Mouse (Mus musculus) forebrain, embryonic 14.5 days (tissue): ENCODE measurements at regions not wholly inside any gene's neighbourhood (a gene's known extent, or its start where the extent isn't known, plus 50 kb on each side); places are given as distances from the start of the nearest gene placed in this dataset.

Source experiments
- ATAC-seq: fragments of 200-750 bp; cut with Nextera tagmentation; 2 replicates; pipeline ENCODE4 v1.8.0; 2017; ENCODE audit warnings: mild to moderate bottlenecking, moderate library complexity
- DNase-seq: peaks from one replicate; pipeline ENCODE4 v3.0.0-alpha.2; 2015; ENCODE audit warnings: low spot score
- H3K27ac ChIP-seq: fragments of 300-500 bp; sonication (generic); 2 replicates; pipeline ENCODE4 v1.5.1; 2014; ENCODE audit warnings: low read depth, mild to moderate bottlenecking, control low read depth, low read length, moderate library complexity
- H3K27me3 ChIP-seq: fragments of 300-500 bp; sonication (generic); replicated peaks from 2 replicates; pipeline ENCODE4 v1.6.1; 2014; ENCODE audit warnings: low read length, control low read depth, mixed read lengths; ENCODE audit not compliant: control insufficient read depth, insufficient read depth
- H3K36me3 ChIP-seq: fragments of 300-500 bp; sonication (generic); 2 replicates; pipeline ENCODE4 v1.6.1; 2014; ENCODE audit warnings: low read length, control low read depth; ENCODE audit not compliant: control insufficient read depth, insufficient read depth
- H3K4me1 ChIP-seq: fragments of 300-500 bp; sonication (generic); 2 replicates; pipeline ENCODE4 v1.6.1; 2014; ENCODE audit warnings: antibody characterized with exemption, low read length, control low read depth; ENCODE audit not compliant: control insufficient read depth, insufficient read depth
- H3K4me2 ChIP-seq: fragments of 300-500 bp; sonication (generic); 2 replicates; pipeline ENCODE4 v1.6.1; 2014; ENCODE audit warnings: mild to moderate bottlenecking, control low read depth, low read length
- H3K4me3 ChIP-seq: fragments of 300-500 bp; sonication (generic); 2 replicates; pipeline ENCODE4 v1.5.1; 2014; ENCODE audit warnings: low read depth, low read length, control low read depth
- H3K9ac ChIP-seq: fragments of 300-500 bp; sonication (generic); 2 replicates; pipeline ENCODE4 v1.6.1; 2014; ENCODE audit warnings: mild to moderate bottlenecking, low read length, control low read depth, moderate library complexity
- H3K9me3 ChIP-seq: fragments of 300-500 bp; sonication (generic); replicated peaks from 2 replicates; pipeline ENCODE4 v1.6.1; 2016; ENCODE audit warnings: low read length, control low read depth, mixed read lengths; ENCODE audit not compliant: control insufficient read depth
- WGBS: fragments of 180-500 bp; shearing (Covaris S2); extraction: QIAGEN DNeasy Blood & Tissue Kit; methylation state at CpG from one replicate; pipeline ENCODE4 v1.1.7; 2014; 5-methylcytosine and 5-hydroxymethylcytosine counted together

DNA sequence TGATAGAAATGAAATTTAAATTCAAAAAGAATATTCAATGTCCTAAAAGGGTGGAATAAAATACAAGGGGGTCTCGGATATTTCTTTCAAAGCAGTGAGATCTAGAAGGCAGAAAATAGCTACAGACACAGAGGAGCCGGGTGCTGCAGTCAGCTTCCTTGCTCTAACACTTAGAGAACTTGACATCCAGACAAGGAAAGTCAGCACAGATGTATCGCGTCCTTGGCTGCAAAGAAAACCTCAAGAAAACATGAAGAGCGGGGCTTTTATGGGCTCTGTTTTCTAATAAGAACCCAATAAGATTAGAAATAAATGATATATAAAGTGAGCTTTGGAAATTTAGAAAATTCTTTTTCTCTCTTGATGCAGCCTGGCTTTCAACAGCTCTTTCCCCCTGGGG, 53.1 kb upstream of the Glis3 start:
- no peak overlapping the region for H3K4me2 ChIP-seq
- no peaks in the 10 kb centered on the region for H3K27me3 ChIP-seq
- DNase-seq (no peak), ATAC-seq (no peak)
- no peak overlapping the region for H3K4me3 ChIP-seq
- H3K4me1 ChIP-seq = no peaks in the 10 kb centered on the region
- no peaks in the 10 kb centered on the region for H3K36me3 ChIP-seq
- no peak overlapping the region for H3K9ac ChIP-seq
- no peaks in the 10 kb centered on the region for H3K9me3 ChIP-seq
- WGBS = 87% methylated on average over 5 of the region's 5 CpGs
- H3K27ac ChIP-seq = no peak overlapping the region

DNA sequence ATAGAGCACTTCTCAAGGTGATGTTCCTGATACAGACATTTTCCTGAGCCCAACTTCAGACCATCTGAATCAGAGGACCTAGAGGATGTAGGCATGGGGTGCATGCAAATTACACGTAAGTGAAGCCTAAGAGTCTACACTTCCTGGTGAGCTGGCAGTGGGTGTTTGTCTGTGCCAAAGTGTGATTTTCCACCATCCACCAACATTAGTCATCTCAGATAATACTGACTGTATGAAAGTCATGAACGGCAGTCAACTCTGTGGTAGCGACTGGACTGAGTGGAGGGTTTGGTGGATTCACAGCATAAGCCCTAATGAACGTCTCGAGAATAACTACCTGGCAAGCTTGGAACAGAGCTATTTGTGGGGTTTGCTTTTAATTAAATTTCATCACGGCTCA, 53.9 kb upstream of the Glis3 start:
- WGBS = 61% methylated on average over 6 of the region's 6 CpGs
- Histone ChIP-seq H3K4me3 (no peak overlapping the region), H3K4me2 (no peak overlapping the region), H3K27ac (no peak overlapping the region), H3K4me1 (no peaks in the 10 kb centered on the region), H3K9ac (no peak overlapping the region), H3K9me3 (no peaks in the 10 kb centered on the region), H3K27me3 (no peaks in the 10 kb centered on the region), H3K36me3 (no peaks in the 10 kb centered on the region)
- ATAC-seq (no peak), DNase-seq (no peak)

DNA sequence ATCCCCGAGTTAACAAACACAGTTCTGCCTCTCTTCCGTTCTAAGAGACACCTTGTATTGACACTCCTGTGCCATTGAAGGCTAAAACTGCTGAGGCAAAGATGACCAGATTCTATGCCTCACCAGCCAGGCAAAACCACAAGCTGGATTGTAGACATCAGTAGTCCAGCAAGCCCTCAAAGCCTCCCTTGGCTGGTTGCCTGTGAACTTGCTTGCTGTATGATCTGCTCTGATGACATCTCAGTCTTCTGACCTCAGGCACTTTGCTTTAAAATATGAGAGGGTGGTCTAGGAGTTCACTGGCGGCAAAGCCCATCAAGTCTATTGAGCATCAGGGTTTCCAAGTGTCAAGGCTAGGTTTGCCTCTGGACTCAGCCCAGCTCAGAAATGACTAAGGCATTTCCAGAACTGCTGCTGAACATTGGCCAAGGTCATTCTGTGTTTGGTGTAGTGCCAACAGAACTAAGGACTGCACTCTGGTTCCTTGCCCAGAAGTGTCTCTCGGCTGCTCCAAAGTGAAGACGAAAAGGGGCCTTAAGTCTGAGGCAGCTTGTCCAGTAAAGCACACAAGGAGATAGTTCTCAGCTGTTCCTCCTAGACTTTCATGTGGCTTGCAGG, 63.4 kb upstream of the Glis3 start:
- ATAC-seq = no peak
- no peaks in the 10 kb centered on the region for H3K36me3 ChIP-seq

DNA sequence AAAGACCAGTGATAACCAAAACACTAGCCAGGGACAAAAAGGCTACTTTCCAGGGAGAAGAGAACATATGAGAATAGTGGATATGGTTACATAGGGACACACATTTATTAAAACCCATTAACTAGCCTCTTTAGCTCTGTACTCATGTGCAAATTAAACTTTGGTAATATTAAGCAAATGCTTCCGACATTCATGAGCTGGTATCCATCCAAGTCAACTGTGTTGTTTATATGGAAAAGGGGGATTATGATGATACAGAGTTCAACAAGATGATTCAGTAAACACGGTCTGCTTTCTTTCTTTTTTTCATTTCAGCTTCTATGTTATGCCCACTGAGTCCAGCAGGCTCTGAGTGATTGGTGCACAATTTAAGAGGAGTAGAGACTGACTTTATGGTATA, 65.2 kb upstream of the Glis3 start:
- no peaks in the 10 kb centered on the region for H3K36me3 ChIP-seq
- DNase-seq (no peak), ATAC-seq (no peak)
- no peaks in the 10 kb centered on the region for H3K4me1 ChIP-seq
- no peaks in the 10 kb centered on the region for H3K9me3 ChIP-seq
- H3K27me3 ChIP-seq = no peaks in the 10 kb centered on the region
- H3K9ac ChIP-seq = no peak overlapping the region
- H3K27ac ChIP-seq = no peak overlapping the region
- H3K4me3 ChIP-seq = no peak overlapping the region
- WGBS = 93% methylated on average over 2 of the region's 2 CpGs
- no peak overlapping the region for H3K4me2 ChIP-seq

More for the DNA sequence above, 63.4 kb upstream of the Glis3 start:
- DNase-seq = no peak
- Histone ChIP-seq H3K27ac (no peak overlapping the region), H3K9me3 (no peaks in the 10 kb centered on the region), H3K4me2 (no peak overlapping the region), H3K4me3 (no peak overlapping the region), H3K4me1 (no peaks in the 10 kb centered on the region), H3K27me3 (no peaks in the 10 kb centered on the region), H3K9ac (no peak overlapping the region)
- WGBS = 92% methylated on average over 5 of the region's 5 CpGs

DNA sequence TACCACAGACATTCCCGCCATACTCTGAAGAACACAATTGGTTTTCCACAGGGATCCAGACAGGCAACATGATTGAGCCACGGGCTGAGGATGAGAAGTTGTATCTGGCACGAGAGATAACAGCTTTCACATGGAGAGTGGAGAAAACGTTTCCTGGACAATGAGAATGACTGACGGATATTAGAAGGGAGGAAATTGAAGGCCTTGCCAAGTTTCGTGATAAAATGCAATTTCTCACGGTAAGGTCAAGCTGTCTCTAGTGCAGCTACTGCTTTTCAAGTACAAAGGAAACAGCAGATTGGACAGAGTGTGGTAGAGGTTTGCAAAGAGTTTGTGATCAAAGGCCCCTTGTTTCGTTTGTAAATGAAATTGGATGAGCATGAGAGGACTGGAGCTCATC, 65.7 kb upstream of the Glis3 start:
- Histone ChIP-seq H3K4me2 (no peak overlapping the region), H3K27me3 (no peaks in the 10 kb centered on the region), H3K4me1 (no peaks in the 10 kb centered on the region), H3K4me3 (no peak overlapping the region), H3K27ac (no peak overlapping the region), H3K9ac (no peak overlapping the region), H3K9me3 (no peaks in the 10 kb centered on the region), H3K36me3 (no peaks in the 10 kb centered on the region)
- 77% methylated on average over 8 of the region's 8 CpGs for WGBS
- ATAC-seq (no peak), DNase-seq (no peak)

DNA sequence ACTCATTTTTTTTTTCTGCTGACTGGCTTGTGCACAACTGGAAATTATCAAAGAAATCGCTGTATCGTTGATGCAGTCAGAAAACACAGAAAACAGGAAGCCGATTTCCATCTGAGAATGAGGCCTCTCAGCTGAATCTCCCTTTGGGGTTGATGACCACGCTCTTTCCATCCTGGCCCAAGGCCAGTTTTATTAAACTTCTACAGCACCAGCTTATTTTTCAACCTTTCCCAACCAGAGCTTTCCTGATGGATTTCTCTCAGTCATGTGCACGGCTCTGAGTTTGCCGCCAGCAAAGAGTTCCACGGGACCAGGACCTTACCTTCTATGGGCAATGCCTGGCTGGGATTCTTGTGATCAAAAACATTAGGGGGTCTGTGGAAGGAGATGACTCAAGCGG, 71.2 kb upstream of the Glis3 start:
- H3K4me2 ChIP-seq = no peak overlapping the region
- H3K4me3 ChIP-seq = no peak overlapping the region
- no peaks in the 10 kb centered on the region for H3K36me3 ChIP-seq
- WGBS = 93% methylated on average over 8 of the region's 8 CpGs
- DNase-seq (no peak), ATAC-seq (no peak)
- no peaks in the 10 kb centered on the region for H3K4me1 ChIP-seq
- no peaks in the 10 kb centered on the region for H3K27me3 ChIP-seq
- no peak overlapping the region for H3K27ac ChIP-seq
- no peaks in the 10 kb centered on the region for H3K9me3 ChIP-seq
- H3K9ac ChIP-seq = no peak overlapping the region

DNA sequence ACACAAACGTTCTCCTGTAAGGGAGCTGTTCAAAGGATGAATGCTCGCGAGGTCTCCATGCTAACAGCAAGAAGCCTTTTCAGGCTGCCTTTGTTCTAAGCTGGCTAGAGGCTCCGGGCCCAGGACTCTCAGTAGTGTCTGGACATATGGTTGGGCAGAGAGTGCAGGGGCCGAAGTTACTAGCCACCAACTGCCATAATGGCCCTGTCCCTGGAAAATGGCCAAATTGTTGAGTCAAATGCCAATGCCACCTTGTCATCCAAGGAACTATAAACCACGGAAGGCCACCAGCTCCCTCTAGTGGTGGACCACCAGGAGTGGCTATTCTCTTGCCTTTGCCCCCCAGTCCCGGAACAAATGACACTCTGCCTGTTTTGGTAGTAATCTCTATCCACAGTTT, 76.0 kb upstream of the Slc1a1 start:
- 21% methylated on average over 7 of the region's 7 CpGs for WGBS
- Histone ChIP-seq H3K27ac (no peak overlapping the region), H3K36me3 (no peaks in the 10 kb centered on the region), H3K4me2 (no peak overlapping the region), H3K9me3 (no peaks in the 10 kb centered on the region), H3K4me1 (no peaks in the 10 kb centered on the region), H3K9ac (no peak overlapping the region), H3K4me3 (no peak overlapping the region), H3K27me3 (no peaks in the 10 kb centered on the region)
- peak; percentile 61 for DNase-seq
- peak; percentile 34; the same call in 1 of the 2 replicates for ATAC-seq

DNA sequence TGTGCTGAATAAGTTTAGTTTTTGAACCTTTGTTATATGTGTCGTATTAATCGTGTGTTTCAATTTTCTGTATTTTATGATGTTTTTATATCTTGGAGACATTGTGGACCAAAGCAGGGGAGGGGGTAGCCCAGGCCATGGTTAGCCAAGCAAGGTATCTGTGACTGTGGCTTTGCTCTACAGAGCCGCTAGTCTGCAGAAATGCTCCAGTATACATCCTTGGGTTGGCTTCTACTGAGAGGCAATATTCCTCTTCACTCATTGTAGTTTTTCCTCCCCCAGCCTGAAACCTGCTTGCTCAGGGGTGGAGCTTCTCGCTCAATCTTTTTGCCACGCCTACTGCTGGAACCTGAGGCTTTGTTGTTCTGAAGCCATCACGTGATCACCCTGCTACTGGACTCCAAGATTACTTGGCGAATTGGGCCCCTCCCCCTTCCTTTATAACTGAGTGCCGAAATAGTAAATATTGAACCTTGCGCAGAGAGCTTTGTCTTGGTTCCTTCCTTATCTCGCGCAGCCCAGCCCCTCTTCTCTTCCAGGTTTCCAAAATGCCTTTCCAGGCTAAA, 70.0 kb upstream of the Slc1a1 start:
- Histone ChIP-seq H3K27me3 (no peaks in the 10 kb centered on the region), H3K27ac (no peak overlapping the region), H3K9ac (no peak overlapping the region), H3K36me3 (no peaks in the 10 kb centered on the region), H3K9me3 (no peaks in the 10 kb centered on the region), H3K4me2 (no peak overlapping the region), H3K4me3 (no peak overlapping the region), H3K4me1 (no peaks in the 10 kb centered on the region)
- DNase-seq = no peak
- 81% methylated on average over 11 of the region's 11 CpGs for WGBS
- ATAC-seq = no peak

DNA sequence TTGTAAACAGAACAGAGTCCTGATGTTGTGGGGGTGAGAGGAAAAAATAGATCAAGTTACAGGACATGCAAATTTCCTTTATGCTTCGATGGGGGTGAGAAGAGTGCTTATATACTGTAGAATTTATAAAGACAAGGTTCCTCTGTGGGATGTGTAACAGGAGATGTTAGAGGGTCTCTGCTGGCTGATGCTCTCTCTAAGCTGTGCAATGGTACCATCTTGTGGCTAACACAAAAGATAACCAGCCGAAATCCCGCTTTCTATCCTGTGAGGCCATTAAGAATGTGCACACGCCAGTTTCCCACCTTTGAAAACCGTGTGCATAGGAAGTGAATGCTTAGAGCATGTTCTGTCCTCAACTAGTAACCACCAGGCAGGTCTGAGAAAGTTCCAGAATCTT, 66.6 kb upstream of the Slc1a1 start:
- DNase-seq (peak; percentile 80), ATAC-seq (0 out of 2 replicates have a peak, but pooled peaks have one; percentile 32)
- H3K27me3 ChIP-seq = no peaks in the 10 kb centered on the region
- no peaks in the 10 kb centered on the region for H3K36me3 ChIP-seq
- H3K9ac ChIP-seq = no peak overlapping the region
- WGBS = 42% methylated on average over 5 of the region's 5 CpGs
- H3K4me2 ChIP-seq = no peak overlapping the region
- no peaks in the 10 kb centered on the region for H3K9me3 ChIP-seq
- no peaks in the 10 kb centered on the region for H3K4me1 ChIP-seq
- H3K4me3 ChIP-seq = no peak overlapping the region
- no peak overlapping the region for H3K27ac ChIP-seq
